Mouse (Mus musculus): ENCODE results near the gene Xndc1.
A peak's percentile ranks its signal among the peaks of the same experiment; 100 is the strongest.

- TF ChIP-seq MYOD1 (IDR thresholded peaks at IDR 0.05; ENCODE audit: control insufficient read depth in 1 of 3, insufficient read length in 2 of 3, low read depth in 2 of 3) (no peak), CEBPB (IDR thresholded peaks at IDR 0.05; ENCODE audit: insufficient read depth, poor library complexity, severe bottlenecking) (no peak), POLR2AphosphoS2 (IDR thresholded peaks at IDR 0.05; ENCODE audit: insufficient read length, low read depth) (peak; percentile 12), MYOG (IDR thresholded peaks at IDR 0.05; ENCODE audit: control insufficient read depth in 1 of 3, insufficient read depth in 1 of 3, insufficient read length in 2 of 3, low read depth in 2 of 3) (no peak), POLR2A (IDR thresholded peaks at IDR 0.05; ENCODE audit: insufficient read length, low read depth) (no peak), MAX (IDR thresholded peaks at IDR 0.05; ENCODE audit: low read depth) (no peak), USF1 (IDR thresholded peaks at IDR 0.05; ENCODE audit: low read depth) (no peak), REST (IDR thresholded peaks at IDR 0.05; ENCODE audit: insufficient read depth, insufficient read length) (no peak), E2F4 (IDR thresholded peaks at IDR 0.05; ENCODE audit: insufficient read depth) (no peak), TCF12 (IDR thresholded peaks at IDR 0.05; ENCODE audit: insufficient read depth, poor library complexity, severe bottlenecking) (no peak), TCF3 (IDR thresholded peaks at IDR 0.05; ENCODE audit: insufficient read length, low read depth) (no peak), SRF (IDR thresholded peaks at IDR 0.05; ENCODE audit: control insufficient read depth, insufficient read length, low read depth) (no peak)
Observed at GRCm38 (mm10) chr7:102108206-102108605, 42.9 kb downstream of the Xndc1 start.
